Mouse (Mus musculus): ENCODE data around the gene Tbx2.

- TF ChIP-seq CTCF (IDR thresholded peaks at IDR 0.05; ENCODE audit: control insufficient read depth, insufficient read depth, insufficient read length) = no peak
- TF ChIP-seq USF1 (IDR thresholded peaks at IDR 0.05; ENCODE audit: low read depth) = no peak
- TF ChIP-seq CEBPB (IDR thresholded peaks at IDR 0.05; ENCODE audit: low read depth) = no peak
- TF ChIP-seq FOSL1 (IDR thresholded peaks at IDR 0.05; ENCODE audit: insufficient read depth, low read length, poor library complexity, severe bottlenecking) = no peak
- no peak for TF ChIP-seq MYOG (IDR thresholded peaks at IDR 0.05; ENCODE audit: control insufficient read depth, extremely low read depth, insufficient read length)
- TF ChIP-seq MYOD1 (IDR thresholded peaks at IDR 0.05; ENCODE audit: control insufficient read depth, insufficient read length, low read depth) = no peak
- TF ChIP-seq MAX (IDR thresholded peaks at IDR 0.05) = no peak
Observed at GRCm38 (mm10) chr11:85842596-85843346, 10.4 kb downstream of the Tbx2 start.
